Mouse (Mus musculus): ENCODE results near the gene Btaf1. TPM values are rescaled to one million over a fixed set of nuclear protein-coding genes. Genes with fewer than 3 reads are reported as not detected.
A peak's percentile ranks its signal among the peaks of the same experiment; 100 is the strongest.

Btaf1 gene
- polyA plus RNA-seq, 1 experiment from 2014 or later, result 20.2 TPM

DNA sequence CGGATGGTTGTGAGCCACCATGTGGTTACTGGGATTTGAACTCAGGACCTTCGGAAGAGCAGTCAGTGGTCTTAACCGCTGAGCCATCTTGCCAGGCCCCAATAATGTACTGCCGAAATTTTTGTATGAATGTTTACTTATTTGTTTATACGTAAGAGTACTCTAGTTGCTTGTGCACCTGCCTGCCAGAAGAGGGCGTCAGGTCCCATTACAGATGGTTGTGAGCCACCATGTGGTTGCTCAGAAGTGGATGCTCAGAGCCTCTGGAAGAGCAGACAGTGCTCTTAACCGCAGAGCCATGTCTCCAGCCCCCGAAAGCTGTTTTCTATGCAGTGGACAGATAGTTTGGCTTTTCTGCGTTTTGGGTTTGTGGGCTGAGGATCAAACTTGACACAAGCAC, 28.1 kb upstream of the Btaf1 start:
- peaks cover 13% of the 10 kb centered on the region for H3K4me1 ChIP-seq (replicated peaks; ENCODE audit: control insufficient read depth, insufficient read depth, low read length)
- 52% methylated on average over 9 of the region's 9 CpGs for WGBS
- H3K4me3 ChIP-seq (ENCODE audit: low read depth, low read length), result no peak overlapping the region
- ATAC-seq (ENCODE audit: low FRiP score), result no peak
- H3K27me3 ChIP-seq (ENCODE audit: control insufficient read depth, insufficient read depth, low read length), result no peaks in the 10 kb centered on the region
- no peak overlapping the region for H3K9ac ChIP-seq (ENCODE audit: low read depth, low read length)
- H3K4me2 ChIP-seq (replicated peaks; ENCODE audit: low read depth, low read length), result no peak overlapping the region
- no peaks in the 10 kb centered on the region for H3K36me3 ChIP-seq (ENCODE audit: control insufficient read depth, insufficient read depth, low read length)
- DNase-seq (ENCODE audit: low spot score), result peak; percentile 45
- 0 out of 2 replicates have a peak overlapping the region, but pooled peaks have one; percentile 79 for H3K27ac ChIP-seq (ENCODE audit: low read depth, low read length)
- H3K9me3 ChIP-seq (ENCODE audit: control insufficient read depth, low read length), result no peaks in the 10 kb centered on the region

DNA sequence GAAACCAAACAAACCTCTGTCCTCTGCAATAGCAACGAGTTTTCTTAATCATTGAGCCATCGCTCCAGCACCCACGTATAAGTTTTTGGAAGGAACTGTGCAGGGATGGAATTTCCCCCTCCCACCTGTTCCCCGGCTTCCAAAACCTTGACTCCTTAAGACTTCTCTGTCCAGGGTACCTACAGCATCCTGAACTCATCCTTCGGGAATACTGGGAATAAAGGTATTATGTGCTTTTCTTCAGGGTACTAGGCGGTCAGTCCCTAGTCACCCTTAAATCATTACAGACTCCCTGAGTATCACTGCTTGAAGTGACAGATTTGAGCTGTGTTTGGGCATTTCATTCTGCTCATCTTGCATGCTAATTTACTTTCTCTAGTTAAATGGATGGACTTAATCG, 22.5 kb upstream of the Btaf1 start:
- ATAC-seq (ENCODE audit: low FRiP score) (no peak), DNase-seq (ENCODE audit: low spot score) (no peak)
- H3K4me3 ChIP-seq (ENCODE audit: low read depth, low read length), result no peak overlapping the region
- H3K9me3 ChIP-seq (ENCODE audit: control insufficient read depth, low read length), result no peaks in the 10 kb centered on the region
- no peaks in the 10 kb centered on the region for H3K4me1 ChIP-seq (replicated peaks; ENCODE audit: control insufficient read depth, insufficient read depth, low read length)
- H3K36me3 ChIP-seq (ENCODE audit: control insufficient read depth, insufficient read depth, low read length), result no peaks in the 10 kb centered on the region
- WGBS, result 44% methylated on average over 7 of the region's 7 CpGs
- H3K27ac ChIP-seq (ENCODE audit: low read depth, low read length), result peak overlapping the region; percentile 70; the same call in 1 of the 2 replicates
- H3K27me3 ChIP-seq (ENCODE audit: control insufficient read depth, insufficient read depth, low read length), result 0 out of 2 replicates have a peak, but pooled peaks cover 2% of the 10 kb centered on the region
- H3K4me2 ChIP-seq (replicated peaks; ENCODE audit: low read depth, low read length), result no peak overlapping the region
- H3K9ac ChIP-seq (ENCODE audit: low read depth, low read length), result no peak overlapping the region

GRCm38 (mm10) chr19:36904211-36905007, 21.5 kb upstream of the Btaf1 start:
- DNase-seq (ENCODE audit: low spot score), result peak; percentile 88
- peak overlapping the region; percentile 70 for H3K27ac ChIP-seq (ENCODE audit: low read depth, low read length)
- 1% methylated on average over 41 of the region's 41 CpGs for WGBS

DNA sequence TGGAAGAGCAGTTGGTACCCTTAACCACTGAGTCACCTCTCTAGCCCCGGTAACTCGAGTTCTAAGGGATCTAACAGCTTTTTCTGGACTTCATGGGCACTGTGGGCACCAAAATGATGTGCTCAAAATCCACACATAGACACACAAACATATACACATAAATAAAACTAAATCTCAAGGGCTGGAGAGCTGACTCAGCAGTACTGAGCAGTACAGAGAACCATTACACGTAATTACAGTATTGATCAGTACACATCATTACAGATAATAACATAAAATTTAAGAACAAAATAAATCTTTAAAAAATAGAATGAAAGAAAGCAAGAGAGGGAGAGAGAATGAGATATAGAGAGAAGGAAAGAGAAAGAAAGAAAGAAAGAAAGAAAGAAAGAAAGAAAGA, 16.7 kb upstream of the Btaf1 start:
- Histone ChIP-seq H3K4me3 (ENCODE audit: low read depth, low read length) (no peak overlapping the region), H3K9ac (ENCODE audit: low read depth, low read length) (no peak overlapping the region), H3K27me3 (ENCODE audit: control insufficient read depth, insufficient read depth, low read length) (peaks cover 5% of the 10 kb centered on the region; the same call in 1 of the 2 replicates), H3K4me2 (replicated peaks; ENCODE audit: low read depth, low read length) (no peak overlapping the region), H3K4me1 (replicated peaks; ENCODE audit: control insufficient read depth, insufficient read depth, low read length) (no peaks in the 10 kb centered on the region), H3K27ac (ENCODE audit: low read depth, low read length) (no peak overlapping the region), H3K36me3 (ENCODE audit: control insufficient read depth, insufficient read depth, low read length) (no peaks in the 10 kb centered on the region), H3K9me3 (ENCODE audit: control insufficient read depth, low read length) (no peaks in the 10 kb centered on the region)
- ATAC-seq (ENCODE audit: low FRiP score) (no peak), DNase-seq (ENCODE audit: low spot score) (no peak)
- 83% methylated on average over 3 of the region's 3 CpGs for WGBS

More at GRCm38 (mm10) chr19:36904211-36905007, 21.5 kb upstream of the Btaf1 start:
- peak; percentile 94 for ATAC-seq (ENCODE audit: low FRiP score)
- peak overlapping the region; percentile 62 for H3K4me2 ChIP-seq (replicated peaks; ENCODE audit: low read depth, low read length)
- peak overlapping the region; percentile 48 for H3K9ac ChIP-seq (ENCODE audit: low read depth, low read length)
- peak overlapping the region; percentile 36 for H3K4me3 ChIP-seq (ENCODE audit: low read depth, low read length)
- H3K9me3 ChIP-seq (ENCODE audit: control insufficient read depth, low read length), result no peaks in the 10 kb centered on the region
- H3K27me3 ChIP-seq (ENCODE audit: control insufficient read depth, insufficient read depth, low read length), result 0 out of 2 replicates have a peak, but pooled peaks cover 3% of the 10 kb centered on the region
- H3K4me1 ChIP-seq (replicated peaks; ENCODE audit: control insufficient read depth, insufficient read depth, low read length), result no peaks in the 10 kb centered on the region
- no peaks in the 10 kb centered on the region for H3K36me3 ChIP-seq (ENCODE audit: control insufficient read depth, insufficient read depth, low read length)

- H3K9me3 ChIP-seq (ENCODE audit: control insufficient read depth, low read length), result no peaks in the 10 kb centered on the region
- no peak overlapping the region for H3K9ac ChIP-seq (ENCODE audit: low read depth, low read length)
- H3K4me1 ChIP-seq (replicated peaks; ENCODE audit: control insufficient read depth, insufficient read depth, low read length), result no peaks in the 10 kb centered on the region
- H3K4me3 ChIP-seq (ENCODE audit: low read depth, low read length), result no peak overlapping the region
- ATAC-seq (ENCODE audit: low FRiP score) (peak; percentile 28; the same call in 1 of the 2 replicates), DNase-seq (ENCODE audit: low spot score) (peak; percentile 86)
- peaks cover 5% of the 10 kb centered on the region; the same call in 1 of the 2 replicates for H3K27me3 ChIP-seq (ENCODE audit: control insufficient read depth, insufficient read depth, low read length)
- WGBS, result 23% methylated on average over 9 of the region's 9 CpGs
- H3K4me2 ChIP-seq (replicated peaks; ENCODE audit: low read depth, low read length), result peak overlapping the region; percentile 5; the same call in 1 of the 2 replicates
- no peaks in the 10 kb centered on the region for H3K36me3 ChIP-seq (ENCODE audit: control insufficient read depth, insufficient read depth, low read length)
- 0 out of 2 replicates have a peak overlapping the region, but pooled peaks have one; percentile 36 for H3K27ac ChIP-seq (ENCODE audit: low read depth, low read length)
These were observed 16.1 kb upstream of the Btaf1 start for GRCm38 (mm10) chr19:36909676-36910292.

DNA sequence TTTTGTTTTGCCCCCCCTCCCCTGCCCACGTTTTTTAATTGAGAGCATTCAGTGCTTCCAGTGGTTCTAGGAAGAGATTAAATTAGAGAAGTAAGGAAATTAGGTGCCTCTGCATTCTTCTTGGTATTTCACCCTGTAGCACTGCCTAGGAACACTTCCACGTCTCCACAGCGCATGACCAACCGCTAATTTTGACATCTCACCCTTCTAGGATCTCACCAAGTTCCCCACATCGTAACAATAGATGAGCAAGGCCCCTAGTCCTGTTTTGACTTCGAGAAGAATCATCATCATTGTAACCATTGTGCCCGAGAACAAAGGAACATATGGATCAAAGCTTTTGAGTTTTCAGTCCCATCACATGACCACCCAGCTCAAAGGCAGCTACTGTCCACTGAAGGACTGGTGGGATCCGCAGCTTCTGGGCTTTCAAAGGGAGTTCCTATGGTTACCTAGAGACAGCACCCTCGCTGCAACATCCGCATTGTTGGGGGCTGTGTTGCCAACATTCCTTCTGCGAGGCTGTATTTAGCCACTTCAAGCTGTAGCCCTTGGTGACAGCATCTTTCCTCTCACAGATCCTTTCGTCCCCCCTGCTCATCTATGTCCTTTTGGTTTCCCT, 15.3 kb upstream of the Btaf1 start:
- Histone ChIP-seq H3K36me3 (ENCODE audit: control insufficient read depth, insufficient read depth, low read length) (no peaks in the 10 kb centered on the region), H3K4me3 (ENCODE audit: low read depth, low read length) (no peak overlapping the region), H3K4me1 (replicated peaks; ENCODE audit: control insufficient read depth, insufficient read depth, low read length) (no peaks in the 10 kb centered on the region), H3K9ac (ENCODE audit: low read depth, low read length) (no peak overlapping the region), H3K9me3 (ENCODE audit: control insufficient read depth, low read length) (no peaks in the 10 kb centered on the region), H3K27me3 (ENCODE audit: control insufficient read depth, insufficient read depth, low read length) (peaks cover 5% of the 10 kb centered on the region; the same call in 1 of the 2 replicates), H3K27ac (ENCODE audit: low read depth, low read length) (no peak overlapping the region), H3K4me2 (replicated peaks; ENCODE audit: low read depth, low read length) (no peak overlapping the region)
- 19% methylated on average over 12 of the region's 12 CpGs for WGBS
- peak; percentile 75 for DNase-seq (ENCODE audit: low spot score)
- ATAC-seq (ENCODE audit: low FRiP score), result peak; percentile 94

GRCm38 (mm10) chr19:36913064-36913463, 12.8 kb upstream of the Btaf1 start:
- Histone ChIP-seq H3K9ac (ENCODE audit: low read depth, low read length) (no peak overlapping the region), H3K36me3 (ENCODE audit: control insufficient read depth, insufficient read depth, low read length) (no peaks in the 10 kb centered on the region), H3K27me3 (ENCODE audit: control insufficient read depth, insufficient read depth, low read length) (peaks cover 5% of the 10 kb centered on the region; the same call in 1 of the 2 replicates), H3K27ac (ENCODE audit: low read depth, low read length) (no peak overlapping the region), H3K4me3 (ENCODE audit: low read depth, low read length) (no peak overlapping the region), H3K4me1 (replicated peaks; ENCODE audit: control insufficient read depth, insufficient read depth, low read length) (no peaks in the 10 kb centered on the region), H3K9me3 (ENCODE audit: control insufficient read depth, low read length) (no peaks in the 10 kb centered on the region), H3K4me2 (replicated peaks; ENCODE audit: low read depth, low read length) (no peak overlapping the region)
- 74% methylated on average over 7 of the region's 7 CpGs for WGBS
- ATAC-seq (ENCODE audit: low FRiP score), result no peak
- no peak for DNase-seq (ENCODE audit: low spot score)

GRCm38 (mm10) chr19:36916206-36916605, 9.7 kb upstream of the Btaf1 start:
- Histone ChIP-seq H3K4me3 (ENCODE audit: low read depth, low read length) (no peak overlapping the region), H3K27me3 (ENCODE audit: control insufficient read depth, insufficient read depth, low read length) (peaks cover 2% of the 10 kb centered on the region; the same call in 1 of the 2 replicates), H3K4me2 (replicated peaks; ENCODE audit: low read depth, low read length) (no peak overlapping the region), H3K4me1 (replicated peaks; ENCODE audit: control insufficient read depth, insufficient read depth, low read length) (no peaks in the 10 kb centered on the region), H3K9me3 (ENCODE audit: control insufficient read depth, low read length) (no peaks in the 10 kb centered on the region), H3K9ac (ENCODE audit: low read depth, low read length) (no peak overlapping the region), H3K36me3 (ENCODE audit: control insufficient read depth, insufficient read depth, low read length) (no peaks in the 10 kb centered on the region), H3K27ac (ENCODE audit: low read depth, low read length) (no peak overlapping the region)
- ATAC-seq (ENCODE audit: low FRiP score) (no peak), DNase-seq (ENCODE audit: low spot score) (no peak)
- 80% methylated on average over 4 of the region's 4 CpGs for WGBS
